Mouse (Mus musculus) liver, embryonic 14.5 days (tissue): ENCODE results near the gene Slc35b2.

Experiments used
- CTCF ChIP-seq: IDR thresholded peaks from 2 replicates; pipeline ENCODE4 v1.5.1; 2016; ENCODE audit warnings: antibody characterized with exemption, low read depth, control low read depth
- EP300 ChIP-seq: IDR thresholded peaks from 2 replicates; pipeline ENCODE4 v1.6.1; 2016; ENCODE audit warnings: antibody characterized with exemption, low read depth

- no peak for TF ChIP-seq CTCF
- TF ChIP-seq EP300 = no peak
Observed at GRCm38 (mm10) chr17:45545278-45545961, 18.3 kb upstream of the Slc35b2 start.
